Mouse (Mus musculus): ENCODE results near the gene Cd34.

Gene Cd34

GRCm38 (mm10) chr1:194971980-194972379 lies 33.4 kb downstream of the Cd34 start:
- DNase-seq (ENCODE audit: low spot score), result no peak

DNA sequence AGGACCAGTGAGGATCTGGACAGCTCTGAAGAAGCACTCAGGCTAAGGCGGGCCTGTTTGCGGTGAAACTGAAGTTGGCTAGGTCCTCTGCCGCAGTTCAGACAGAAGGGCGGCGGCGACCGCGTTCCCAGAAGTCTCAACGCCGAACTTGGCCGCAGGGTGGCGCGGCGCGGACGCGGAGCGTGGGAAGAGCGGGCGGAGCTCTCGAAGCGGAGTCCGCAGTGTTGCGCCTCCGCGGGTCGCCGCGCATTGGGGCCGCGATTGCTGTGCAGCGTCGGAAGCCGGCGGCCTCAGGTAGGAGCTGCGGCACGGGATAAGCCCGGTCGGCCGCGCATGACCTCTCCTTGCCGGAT lies 37.5 kb downstream of the Cd34 start:
- peak; percentile 83 for DNase-seq (ENCODE audit: low spot score)

DNA sequence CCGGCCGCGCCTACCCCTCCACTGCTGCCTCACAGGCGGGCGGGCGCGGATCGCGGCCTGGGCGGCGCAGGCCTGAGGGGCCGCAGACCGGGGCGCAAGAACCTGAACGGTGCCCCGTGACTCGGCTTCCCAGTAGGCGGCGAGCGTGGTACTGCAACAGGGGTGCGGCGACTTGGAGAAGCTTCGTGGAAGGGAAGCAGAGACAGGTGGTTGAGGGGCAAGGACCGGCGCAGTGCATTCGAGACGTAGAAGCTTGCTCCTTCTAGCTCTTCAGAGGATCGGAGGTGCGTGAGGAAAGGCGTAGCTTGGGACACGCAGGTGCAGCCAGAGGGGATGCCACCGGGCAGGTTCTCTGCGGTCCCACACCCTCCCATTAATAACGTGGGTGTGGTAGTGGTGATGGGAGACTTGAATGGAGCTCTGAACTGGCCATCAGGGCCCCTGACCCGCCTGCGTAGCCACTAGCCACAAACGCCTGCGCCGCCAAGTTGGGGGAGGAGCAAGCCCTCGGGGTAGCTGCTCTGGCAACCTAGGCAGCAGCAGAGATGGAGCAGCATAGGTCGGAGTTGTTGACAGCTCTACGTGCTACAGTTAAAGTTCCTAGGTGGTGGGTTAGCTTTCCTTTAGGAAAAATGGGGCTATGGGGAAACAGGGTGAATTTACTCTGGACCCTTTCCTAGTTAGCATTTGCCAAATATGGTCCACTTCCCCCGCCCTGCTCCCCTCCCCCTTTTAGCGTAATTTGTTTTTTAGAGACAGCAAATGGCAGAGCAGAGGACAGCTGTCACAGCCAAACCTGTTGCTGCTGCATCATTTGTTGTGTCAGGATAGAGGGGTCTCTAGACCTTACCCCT lies 38.1 kb downstream of the Cd34 start:
- no peak for DNase-seq (ENCODE audit: low spot score)

GRCm38 (mm10) chr1:194977371-194977761 lies 38.7 kb downstream of the Cd34 start:
- DNase-seq (ENCODE audit: low spot score), result no peak

DNA sequence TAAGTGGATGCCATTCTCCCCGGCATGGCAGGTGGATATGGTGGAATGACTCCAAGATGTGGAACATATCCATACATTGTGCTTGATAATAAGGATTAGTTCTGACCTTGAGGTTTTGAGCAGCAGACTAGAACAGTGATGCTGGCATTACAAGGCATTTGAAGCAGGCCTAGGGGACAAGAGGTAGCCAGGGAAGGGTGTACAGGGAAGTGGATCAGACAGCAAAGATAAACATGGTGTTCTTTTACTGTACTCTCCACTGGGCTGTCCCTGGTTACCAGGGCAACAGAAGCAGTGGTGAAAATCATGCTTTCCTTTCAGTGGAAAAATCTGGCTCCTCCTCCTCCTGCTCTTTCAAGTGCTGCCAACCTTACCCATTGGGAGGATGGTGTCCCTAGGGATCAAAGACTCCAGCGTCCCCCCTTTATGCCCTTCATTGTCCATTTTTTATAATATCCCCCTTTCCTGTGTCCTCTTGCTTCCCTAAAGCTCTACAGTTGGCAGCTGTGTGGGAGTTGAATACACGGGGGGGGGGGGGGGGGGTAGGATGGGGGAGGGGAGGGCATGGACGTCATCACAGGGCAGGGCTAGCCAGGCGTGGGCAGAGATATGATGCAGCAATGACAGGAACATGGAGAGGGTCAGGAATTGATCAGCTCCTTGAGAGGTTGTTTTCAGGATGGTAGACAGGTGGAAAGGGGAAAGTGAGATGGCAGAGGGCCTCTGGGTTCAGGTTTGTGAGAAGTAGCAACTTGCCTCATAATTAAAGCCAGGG lies 39.5 kb downstream of the Cd34 start:
- DNase-seq (ENCODE audit: low spot score), result no peak

GRCm38 (mm10) chr1:194980826-194981435 lies 42.3 kb downstream of the Cd34 start:
- DNase-seq (ENCODE audit: low spot score), result no peak

DNA sequence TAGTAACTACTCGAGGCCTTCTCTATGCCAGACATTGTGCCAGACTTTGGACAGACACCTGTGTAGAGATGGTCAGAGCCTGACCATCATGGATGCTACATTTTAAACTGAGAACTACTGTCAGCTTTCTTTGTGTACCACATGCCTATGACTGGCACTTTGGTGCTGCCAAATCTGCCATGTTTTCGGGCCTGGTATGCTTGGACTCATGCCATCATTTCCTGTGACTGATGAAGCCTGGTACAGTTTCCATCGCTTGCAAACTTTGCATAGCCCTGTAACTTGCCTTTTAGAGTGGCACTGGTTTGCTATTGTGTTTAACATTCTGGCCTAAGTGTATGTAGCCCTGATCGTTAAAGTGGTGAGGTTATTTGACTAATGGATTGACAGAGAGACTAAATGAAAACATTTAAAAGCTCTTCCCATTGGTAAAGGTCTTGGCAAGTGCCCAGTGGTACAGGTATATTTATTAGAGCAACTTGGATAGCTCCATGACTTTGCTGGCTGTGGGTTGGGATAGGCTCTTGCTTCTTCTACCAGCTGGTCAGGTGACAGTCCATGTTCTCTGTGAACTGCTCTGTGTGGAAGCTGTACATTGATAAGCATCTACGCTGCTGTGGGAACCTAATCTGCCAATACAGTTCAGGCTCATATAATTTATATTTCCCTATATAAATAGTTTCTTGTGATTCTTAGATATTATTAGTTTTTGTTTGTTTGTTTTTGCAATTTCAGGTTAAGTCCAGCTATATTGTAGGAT lies 44.5 kb downstream of the Cd34 start:
- no peak for DNase-seq (ENCODE audit: low spot score)

DNA sequence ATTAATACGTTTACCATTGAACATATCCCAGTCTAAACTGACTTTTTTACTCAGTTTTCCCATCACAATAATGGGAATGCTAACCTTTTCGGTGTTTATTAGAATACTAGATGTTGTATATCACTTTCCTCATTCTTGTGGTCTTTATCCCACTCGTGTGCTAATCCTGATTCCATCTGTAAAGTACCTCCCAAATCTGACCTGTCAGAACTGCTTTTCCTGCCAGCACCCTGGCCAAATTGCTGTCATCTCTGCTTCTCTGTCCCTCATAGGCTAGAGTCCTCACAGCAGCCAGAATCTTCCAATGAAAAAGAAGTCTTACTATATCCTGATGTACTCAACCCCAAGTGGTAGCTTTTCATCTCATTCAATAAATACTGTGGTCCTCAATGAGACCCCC lies 46.3 kb downstream of the Cd34 start:
- no peak for DNase-seq (ENCODE audit: low spot score)

DNA sequence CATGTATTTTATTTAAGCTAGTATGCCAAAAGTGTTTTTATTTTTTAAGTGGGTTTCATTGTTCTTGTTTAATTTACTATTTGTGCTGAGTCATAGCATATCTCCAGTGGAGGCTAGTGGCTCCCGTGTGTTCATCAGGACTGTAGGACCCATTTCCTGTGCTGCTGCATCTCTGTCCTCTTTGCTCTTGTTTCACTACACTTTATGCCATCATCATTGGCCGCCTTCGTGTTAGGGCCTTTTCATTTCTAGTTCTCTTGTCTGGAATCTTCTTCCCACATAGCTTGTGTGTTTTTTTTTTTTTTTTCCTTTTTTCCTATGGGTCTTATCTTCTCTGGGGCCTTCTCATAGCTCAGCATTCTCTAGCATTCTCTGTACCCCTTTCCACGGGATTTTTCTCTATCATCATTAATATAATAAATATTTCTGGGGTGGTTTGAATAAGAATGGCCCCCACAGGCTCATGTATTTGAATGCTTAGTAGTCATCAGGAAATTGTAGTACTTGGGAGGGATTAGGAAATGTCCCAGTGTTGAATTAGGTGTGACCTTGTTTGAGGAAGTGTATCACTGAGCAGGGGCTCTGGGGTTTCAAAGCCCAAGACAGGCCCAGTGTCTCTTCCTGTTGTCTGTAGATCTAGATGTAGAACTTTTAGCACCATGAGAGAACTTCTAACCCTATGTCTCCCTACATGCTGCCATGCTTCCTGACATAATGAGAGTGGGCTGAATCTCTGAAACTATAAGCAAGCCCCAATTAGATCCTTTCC lies 47.0 kb downstream of the Cd34 start:
- no peak for DNase-seq (ENCODE audit: low spot score)

DNA sequence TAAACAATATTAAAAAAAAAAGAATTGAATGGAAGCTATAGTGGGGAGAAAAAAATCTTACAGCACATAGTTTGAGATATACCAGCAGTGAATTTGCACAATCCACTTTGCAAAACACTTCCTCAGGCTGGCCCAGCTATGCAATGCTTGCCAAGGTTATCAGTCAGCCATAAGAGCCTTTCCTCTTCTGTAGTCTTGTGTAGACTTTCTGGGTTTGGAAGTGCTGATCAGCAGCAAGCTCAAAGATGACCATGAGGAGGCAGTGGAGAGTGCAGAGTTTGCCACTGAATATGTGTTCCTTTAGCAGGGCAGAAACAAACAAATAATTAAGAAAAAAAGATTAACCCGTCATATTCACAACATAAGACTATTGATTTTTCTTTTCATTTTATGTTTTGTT lies 50.4 kb downstream of the Cd34 start:
- DNase-seq (ENCODE audit: low spot score), result no peak

GRCm38 (mm10) chr1:194990976-194991375 lies 52.4 kb downstream of the Cd34 start:
- DNase-seq (ENCODE audit: low spot score), result no peak

DNA sequence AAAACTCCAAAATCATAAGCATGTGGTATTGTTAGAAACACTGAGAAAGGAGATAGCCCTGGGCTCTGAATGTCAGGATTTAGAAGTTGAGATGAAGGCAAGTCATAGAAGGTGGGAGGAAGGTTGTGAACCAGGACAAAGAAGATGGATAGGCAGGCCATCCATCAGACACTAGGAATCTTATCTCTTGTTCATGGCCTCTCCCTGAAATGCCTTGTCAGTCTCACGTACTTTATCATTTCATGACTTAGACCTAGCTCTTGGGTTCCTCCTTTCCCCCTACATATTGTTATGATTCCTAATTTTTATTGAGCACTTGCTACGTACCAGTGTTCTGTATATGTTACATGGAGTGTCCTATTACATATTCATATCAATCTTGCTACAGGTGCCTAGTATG lies 53.0 kb downstream of the Cd34 start:
- DNase-seq (ENCODE audit: low spot score), result no peak

GRCm38 (mm10) chr1:194992589-194993317 lies 54.1 kb downstream of the Cd34 start:
- no peak for DNase-seq (ENCODE audit: low spot score)

- no peak for DNase-seq (ENCODE audit: low spot score)
Observed at GRCm38 (mm10) chr1:194993409-194993988, 54.9 kb downstream of the Cd34 start.

GRCm38 (mm10) chr1:194994262-194994661 lies 55.6 kb downstream of the Cd34 start:
- no peak for DNase-seq (ENCODE audit: low spot score)

DNA sequence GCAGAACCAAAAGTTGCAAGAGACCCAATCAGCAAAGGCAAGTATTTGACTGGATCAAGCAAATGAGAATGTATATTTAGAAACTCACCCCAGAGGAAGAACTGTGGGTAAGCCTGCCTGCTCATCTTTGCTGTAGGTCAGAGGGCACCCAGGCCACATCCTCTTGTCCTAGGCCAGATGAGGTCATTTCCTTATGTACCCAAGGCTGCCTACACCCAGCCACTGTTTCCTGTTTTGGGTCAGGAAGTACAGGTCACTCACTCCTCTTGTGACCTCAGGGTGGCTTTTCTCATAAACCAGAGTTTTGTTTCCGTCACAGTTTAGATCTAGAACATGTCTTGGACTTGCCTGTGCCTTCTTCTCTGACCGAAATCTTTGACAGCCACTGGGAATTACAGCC lies 56.6 kb downstream of the Cd34 start:
- DNase-seq (ENCODE audit: low spot score), result peak; percentile 30

GRCm38 (mm10) chr1:194998396-194998795 lies 59.8 kb downstream of the Cd34 start:
- DNase-seq (ENCODE audit: low spot score), result no peak

DNA sequence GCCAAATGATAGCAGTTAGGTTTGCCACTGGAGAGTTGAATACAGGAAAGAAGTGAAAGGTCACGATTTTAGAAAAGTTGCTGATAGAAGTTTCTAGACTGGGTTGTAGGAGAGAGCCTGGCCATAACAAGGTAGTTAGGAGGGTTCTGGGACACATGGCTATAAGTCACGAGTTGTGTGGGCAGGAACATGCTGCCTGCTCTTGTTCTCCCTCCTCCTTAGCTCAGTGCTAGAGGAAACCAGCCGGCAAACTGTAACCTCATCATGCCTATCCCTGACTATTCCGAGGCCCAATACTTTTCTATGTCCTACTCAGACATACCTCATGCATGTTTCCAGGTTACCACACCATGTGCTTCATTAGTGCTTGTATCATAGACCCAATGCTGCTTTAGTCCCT lies 64.7 kb downstream of the Cd34 start:
- DNase-seq (ENCODE audit: low spot score), result no peak

GRCm38 (mm10) chr1:195004194-195004593 lies 65.6 kb downstream of the Cd34 start:
- DNase-seq (ENCODE audit: low spot score), result no peak

DNA sequence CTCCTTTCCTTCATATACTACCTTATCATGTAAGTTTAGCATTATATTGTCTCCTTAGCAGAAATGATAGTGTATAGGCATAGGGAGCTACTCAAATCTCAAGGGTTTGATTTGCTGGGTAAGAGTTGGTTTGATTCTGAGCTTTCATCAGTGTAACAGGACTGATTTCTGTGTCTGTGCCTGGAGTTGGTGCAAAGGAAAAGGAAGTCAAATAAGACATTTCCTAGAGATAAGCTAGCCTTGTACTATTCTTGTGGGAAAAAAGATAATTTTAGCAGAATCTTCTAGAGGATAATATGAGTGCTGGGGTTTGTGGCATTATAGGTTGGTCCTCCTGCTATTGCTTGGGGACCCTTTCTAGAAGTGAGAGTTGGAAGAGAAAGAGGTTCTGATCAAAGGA lies 67.6 kb downstream of the Cd34 start:
- DNase-seq (ENCODE audit: low spot score), result no peak

Data from spleen, adult 12 weeks (tissue).